ENCODE assay signal across 27 mouse cellular contexts in the genomic region with DNA sequence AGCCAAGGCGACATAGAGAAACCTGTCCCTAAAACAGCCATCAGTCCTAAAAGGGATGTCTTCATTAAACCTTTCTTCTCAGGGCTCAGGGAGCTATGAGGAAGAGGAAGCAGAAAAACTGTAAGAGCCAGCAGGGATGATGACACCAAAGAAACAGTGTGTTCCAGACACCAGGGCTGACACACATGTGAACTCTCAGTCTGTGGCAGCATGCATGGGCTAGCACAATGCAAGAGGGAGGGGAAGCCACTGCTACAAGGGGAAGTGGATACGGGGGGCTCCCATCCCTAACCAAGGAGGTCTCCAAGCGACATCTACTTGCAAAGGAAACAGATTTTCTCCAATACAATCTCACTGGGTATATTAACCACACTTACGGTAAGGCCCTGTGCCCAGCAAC. TPM values are rescaled to one million over a fixed set of nuclear protein-coding genes. Genes with fewer than 3 reads are reported as not detected.
A peak's percentile ranks its signal among the peaks of the same experiment; 100 is the strongest.
DNase-seq lines count a peak whose midpoint lies in the region; ATAC-seq and TF ChIP-seq lines count a peak whose summit lies in the region.
"Had no signal": no experiment of that assay in that cellular context is flagged by ENCODE, and none has a peak within 500 bp of the region (broad histone marks: within the 10 kb centered on the region; RNA-seq: fewer than 3 reads in every experiment).

No protein-coding gene starts in this region.

- H3K4me3 ChIP-seq in layer of hippocampus, adult 2 months: no peak overlapping the region
- H3K4me3 ChIP-seq in bone marrow macrophage, adult 2 months (ENCODE audit: insufficient read depth, low read length): no peak overlapping the region
- H3K4me3 ChIP-seq: embryonic facial prominence, embryonic 12.5 days; left cerebral cortex, adult 2 months; limb, embryonic 13.5 days; liver, embryonic 12.5 days; midbrain, embryonic 12.5 days; neural tube, embryonic 13.5 days had no signal

- no peak for TF ChIP-seq CTCF in layer of hippocampus, adult 2 months (conservative IDR thresholded peaks at IDR 0.05)
- no peak for TF ChIP-seq CTCF in bone marrow macrophage, adult 2 months (IDR thresholded peaks at IDR 0.05; ENCODE audit: low read depth, low read length)

- no peak for TF ChIP-seq POLR2A in bone marrow macrophage, adult 2 months (IDR thresholded peaks at IDR 0.05; ENCODE audit: borderline replicate concordance, low read depth, low read length)

- peak; percentile 80 for ATAC-seq in megakaryocyte, adult 5-6 weeks (ENCODE audit: poor library complexity, severe bottlenecking)
- ATAC-seq: forebrain, embryonic 14.5 days; inflammation-experienced regulatory T-cells, adult 6 months; liver, embryonic 12.5 days had no signal

- peak overlapping the region; percentile 28; the same call in 1 of the 2 replicates for H3K27ac ChIP-seq in layer of hippocampus, adult 2 months
- H3K27ac ChIP-seq in bone marrow macrophage, adult 2 months (ENCODE audit: insufficient read depth, low read depth, low read length): 0 out of 2 replicates have a peak overlapping the region, but pooled peaks have one; percentile 9
- H3K27ac ChIP-seq: embryonic facial prominence, embryonic 12.5 days; hindbrain, embryonic 14.5 days; kidney, postnatal 0 days; left cerebral cortex, adult 2 months; limb, embryonic 13.5 days; liver, embryonic 12.5 days; midbrain, embryonic 12.5 days; neural tube, embryonic 13.5 days had no signal

- DNase-seq in layer of hippocampus, adult 2 months (ENCODE audit: low spot score in 2 of 2): no peak
- DNase-seq in layer of hippocampus, postnatal 25 days (ENCODE audit: extremely low spot score in 1 of 2, low spot score in 1 of 2): no peak
- DNase-seq in kidney, adult 18-20 months: no peak
- no peak for DNase-seq in kidney, postnatal 4 days
- no peak for DNase-seq in cerebellum, adult 18-20 months
- DNase-seq: adrenal gland, postnatal 25 days; cerebellum, adult 9-10 months; cerebellum, postnatal 36 days; embryo, embryonic 11 days; gastrocnemius, postnatal 25 days; heart, adult 18-20 months; heart, postnatal 36 days; kidney, adult 2 months; lung, adult 18-20 months; lung, postnatal 10 days had no signal

- peaks cover 32% of the 10 kb centered on the region for H3K4me1 ChIP-seq in bone marrow macrophage, adult 2 months (ENCODE audit: control insufficient read depth, insufficient read depth, low read length)

RNA-seq across cellular contexts. Expression of gene Adamtsl4, which starts 18.6 kb away (rescaled TPM):
- 1 to 10 TPM; 7.0 to 7.9 TPM for total RNA-seq in layer of hippocampus, adult 2 months (2021)
- 1 to 10 TPM; 3.7 to 4.0 TPM for total RNA-seq in layer of hippocampus, postnatal 25 days (2021)
- 2.4 and 2.6 TPM in 2 replicates for polyA plus RNA-seq in bone marrow macrophage, adult 2 months (2012; ENCODE audit: insufficient read depth, insufficient read length, missing spikeins)
- total RNA-seq in megakaryocyte, adult 5-6 weeks (2015): 0.85 and 1.3 TPM in 2 replicates
- total RNA-seq in megakaryocyte, adult 5-6 weeks (2017): 0.59 and 0.77 TPM in 2 replicates

RNA-seq across cellular contexts. Expression of gene Ecm1, which starts 33.1 kb away (rescaled TPM):
- total RNA-seq in layer of hippocampus, adult 2 months (2021): 10 to 100 TPM in 1 of 2 experiments, 1 to 10 TPM in 1; 9.3 to 10.5 TPM
- total RNA-seq in layer of hippocampus, postnatal 25 days (2021): 1 to 10 TPM; 7.8 to 10.0 TPM
- 155 and 159 TPM in 2 replicates for polyA plus RNA-seq in bone marrow macrophage, adult 2 months (2012; ENCODE audit: insufficient read depth, insufficient read length, missing spikeins)
- total RNA-seq in megakaryocyte, adult 5-6 weeks (2015): 3.6 and 7.3 TPM in 2 replicates
- total RNA-seq in megakaryocyte, adult 5-6 weeks (2017): 1.0 and 1.9 TPM in 2 replicates

RNA-seq across cellular contexts. Expression of gene Mcl1, which starts 47.7 kb away (rescaled TPM):
- total RNA-seq in layer of hippocampus, adult 2 months (2021): 10 to 100 TPM; 49.6 to 55.2 TPM
- 10 to 100 TPM; 54.6 to 61.6 TPM for total RNA-seq in layer of hippocampus, postnatal 25 days (2021)
- polyA plus RNA-seq in bone marrow macrophage, adult 2 months (2012; ENCODE audit: insufficient read depth, insufficient read length, missing spikeins): 565 and 578 TPM in 2 replicates
- total RNA-seq in megakaryocyte, adult 5-6 weeks (2015): 440 and 463 TPM in 2 replicates
- total RNA-seq in megakaryocyte, adult 5-6 weeks (2017): 327 and 343 TPM in 2 replicates

RNA-seq across cellular contexts. Expression of gene Tars2, which starts 53.7 kb away (rescaled TPM):
- total RNA-seq in layer of hippocampus, adult 2 months (2021): 10 to 100 TPM; 43.1 to 44.0 TPM
- total RNA-seq in layer of hippocampus, postnatal 25 days (2021): 10 to 100 TPM; 37.8 to 44.3 TPM
- 27.0 and 27.8 TPM in 2 replicates for polyA plus RNA-seq in bone marrow macrophage, adult 2 months (2012; ENCODE audit: insufficient read depth, insufficient read length, missing spikeins)
- total RNA-seq in megakaryocyte, adult 5-6 weeks (2015): 10.2 and 10.7 TPM in 2 replicates
- total RNA-seq in megakaryocyte, adult 5-6 weeks (2017): 14.4 and 15.0 TPM in 2 replicates

Comparison
In these comparisons a context has a peak if more than half of its experiments do, and no peak if none do; other contexts are left out.
1. RNA of gene Mcl1, which starts 47.7 kb away (total RNA-seq): 327 to 463 TPM in megakaryocyte, adult 5-6 weeks; 54.6 to 61.6 TPM in layer of hippocampus, postnatal 25 days and 49.6 to 55.2 TPM in layer of hippocampus, adult 2 months; every median in the first group is over 4 times any median in the second.